Mouse (Mus musculus) neural tube, embryonic 15.5 days (tissue): ENCODE data around the gene Dcaf4. TPM values are rescaled to one million over a fixed set of nuclear protein-coding genes. Genes with fewer than 3 reads are reported as not detected.

Experiments used
- ATAC-seq: fragments of 200-750 bp; cut with Nextera tagmentation; 2 replicates; pipeline ENCODE4 v1.8.0; 2017; ENCODE audit warnings: mild to moderate bottlenecking, moderate TSS enrichment, moderate library complexity; ENCODE audit not compliant: low FRiP score
- H3K27ac ChIP-seq: fragments of 300-500 bp; sonication (generic); replicated peaks from 2 replicates; pipeline ENCODE4 v1.5.1; 2015; ENCODE audit warnings: mild to moderate bottlenecking, inconsistent platforms
- H3K27me3 ChIP-seq: fragments of 300-500 bp; sonication (generic); replicated peaks from 2 replicates; pipeline ENCODE4 v1.6.1; 2015; ENCODE audit warnings: inconsistent platforms
- H3K36me3 ChIP-seq: fragments of 300-500 bp; sonication (generic); 2 replicates; pipeline ENCODE4 v1.6.1; 2015; ENCODE audit warnings: inconsistent platforms
- H3K4me1 ChIP-seq: fragments of 300-500 bp; sonication (generic); 2 replicates; pipeline ENCODE4 v1.6.1; 2015; ENCODE audit warnings: inconsistent platforms
- H3K4me2 ChIP-seq: fragments of 300-500 bp; sonication (generic); 2 replicates; pipeline ENCODE4 v1.6.1; 2015; ENCODE audit warnings: inconsistent platforms, mild to moderate bottlenecking, moderate library complexity
- H3K4me3 ChIP-seq: fragments of 300-500 bp; sonication (generic); replicated peaks from 2 replicates; pipeline ENCODE4 v1.5.1; 2015; ENCODE audit warnings: mild to moderate bottlenecking, inconsistent platforms
- H3K9ac ChIP-seq: fragments of 300-500 bp; sonication (generic); replicated peaks from 2 replicates; pipeline ENCODE4 v1.6.1; 2015; ENCODE audit warnings: mild to moderate bottlenecking, inconsistent platforms
- H3K9me3 ChIP-seq: fragments of 300-500 bp; sonication (generic); replicated peaks from 2 replicates; pipeline ENCODE4 v1.6.1; 2016; ENCODE audit warnings: inconsistent platforms
- WGBS: fragments of 180-500 bp; shearing (Covaris S2); methylation state at CpG from one replicate; pipeline ENCODE4 v1.1.7; 2015; ENCODE audit warnings: mixed read lengths; 5-methylcytosine and 5-hydroxymethylcytosine counted together
- polyA plus RNA-seq: library from polyadenylated mRNA; unstranded; fragments of >200 nt; fragmentation: Nextera tagmentation; extraction: Ambion mirVana; gene quantifications from 2 replicates; pipeline ENCODE4 v1.2.1, GENCODE M21; 2015

Dcaf4 gene
- polyA plus RNA-seq, 1 experiment from 2014 or later: 46.1 TPM

DNA sequence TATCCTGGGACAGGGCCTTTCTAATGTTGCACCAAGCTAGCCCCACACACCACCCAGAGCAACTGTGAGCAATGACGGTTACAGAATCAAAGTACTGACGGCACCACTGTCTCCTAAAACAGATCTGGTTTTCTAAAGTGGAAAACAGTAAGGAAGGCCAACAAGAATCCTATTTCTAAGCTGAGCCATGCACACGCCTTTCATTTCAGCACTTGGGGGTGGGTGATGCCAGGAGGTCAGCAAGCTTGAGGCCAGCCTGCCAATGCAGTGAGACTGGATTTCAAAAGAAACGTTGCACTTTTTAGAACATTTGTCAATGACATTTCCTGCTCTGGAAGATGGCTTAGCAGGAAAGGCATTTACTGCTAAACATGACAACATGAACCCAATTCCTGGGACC lies 33.5 kb downstream of the Dcaf4 start:
- Histone ChIP-seq H3K36me3 (peaks cover 85% of the 10 kb centered on the region), H3K27me3 (no peaks in the 10 kb centered on the region), H3K4me1 (no peaks in the 10 kb centered on the region), H3K4me3 (no peak overlapping the region), H3K9ac (no peak overlapping the region), H3K4me2 (no peak overlapping the region), H3K9me3 (no peaks in the 10 kb centered on the region), H3K27ac (no peak overlapping the region)
- WGBS: 81% methylated on average over 4 of the region's 4 CpGs
- ATAC-seq: no peak

DNA sequence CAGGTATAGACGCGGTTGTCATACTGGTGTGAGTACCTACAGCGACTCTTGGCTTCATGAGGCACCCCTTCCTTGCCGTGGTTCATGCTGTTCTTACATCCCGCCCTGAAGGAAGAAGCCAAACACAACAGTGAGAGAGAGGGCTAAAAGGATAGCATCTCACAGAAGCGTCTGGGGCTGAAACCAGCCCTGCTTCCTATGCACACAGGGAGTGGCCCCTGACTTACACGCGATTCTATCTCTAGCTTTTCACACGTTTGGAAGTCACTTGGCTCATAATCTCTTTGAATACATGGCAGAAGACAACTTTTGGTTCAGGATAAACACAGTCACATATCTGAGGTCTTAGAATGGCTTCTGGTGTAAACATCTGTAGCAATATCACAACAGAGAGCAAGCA lies 35.3 kb downstream of the Dcaf4 start:
- Histone ChIP-seq H3K36me3 (peaks cover 87% of the 10 kb centered on the region), H3K4me1 (no peaks in the 10 kb centered on the region), H3K9ac (no peak overlapping the region), H3K27ac (no peak overlapping the region), H3K4me2 (no peak overlapping the region), H3K9me3 (no peaks in the 10 kb centered on the region), H3K4me3 (no peak overlapping the region), H3K27me3 (no peaks in the 10 kb centered on the region)
- WGBS: 71% methylated on average over 9 of the region's 9 CpGs
- no peak for ATAC-seq

DNA sequence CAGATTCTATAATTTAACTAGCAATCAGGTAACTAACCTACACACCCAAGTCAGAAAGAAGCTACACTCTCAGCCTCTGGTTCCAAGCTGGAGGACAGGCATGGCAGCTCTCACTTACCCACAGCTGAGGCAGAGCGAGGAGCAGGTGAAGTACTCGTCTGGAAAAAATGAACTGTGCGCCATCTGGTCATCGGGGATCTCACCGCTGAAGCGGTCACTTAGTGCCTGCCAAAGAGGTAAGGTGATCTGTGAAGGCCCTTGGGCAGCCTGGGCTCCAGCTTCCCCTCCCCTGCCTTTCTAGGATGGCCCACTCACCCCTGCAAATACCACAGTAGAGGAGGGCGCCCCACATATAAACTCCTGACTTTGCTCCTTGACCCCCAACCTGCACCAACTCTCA lies 38.2 kb downstream of the Dcaf4 start:
- 0 out of 2 replicates have a peak, but pooled peaks cover 4% of the 10 kb centered on the region for H3K4me1 ChIP-seq
- no peak overlapping the region for H3K4me2 ChIP-seq
- no peak overlapping the region for H3K4me3 ChIP-seq
- 91% methylated on average over 7 of the region's 7 CpGs for WGBS
- H3K27me3 ChIP-seq: no peaks in the 10 kb centered on the region
- H3K27ac ChIP-seq: no peak overlapping the region
- H3K9me3 ChIP-seq: no peaks in the 10 kb centered on the region
- peaks cover 82% of the 10 kb centered on the region for H3K36me3 ChIP-seq
- no peak overlapping the region for H3K9ac ChIP-seq
- no peak for ATAC-seq

DNA sequence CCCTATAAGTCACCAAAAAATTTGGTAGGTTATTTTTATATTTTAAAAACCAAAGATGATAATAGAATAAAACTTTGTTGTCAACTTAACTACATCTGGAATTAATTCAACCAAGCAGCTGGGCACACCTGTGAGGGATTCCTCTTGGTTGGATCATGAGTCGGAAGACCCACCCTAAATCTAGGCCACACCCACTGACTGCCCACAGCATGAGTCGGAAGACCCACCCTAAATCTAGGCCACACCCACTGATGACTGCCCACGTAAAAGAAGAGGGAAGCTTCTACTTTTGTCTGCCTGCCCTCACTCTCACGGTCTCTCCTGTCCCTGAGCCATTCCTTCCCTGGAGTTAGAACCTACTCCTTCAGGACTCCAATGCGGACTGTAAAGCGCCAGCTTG lies 39.9 kb downstream of the Dcaf4 start:
- H3K4me2 ChIP-seq: no peak overlapping the region
- peaks cover 80% of the 10 kb centered on the region for H3K36me3 ChIP-seq
- no peak for ATAC-seq
- no peak overlapping the region for H3K9ac ChIP-seq
- H3K9me3 ChIP-seq: no peaks in the 10 kb centered on the region
- 0 out of 2 replicates have a peak, but pooled peaks cover 4% of the 10 kb centered on the region for H3K4me1 ChIP-seq
- H3K27ac ChIP-seq: no peak overlapping the region
- H3K4me3 ChIP-seq: no peak overlapping the region
- WGBS: 72% methylated on average over 6 of the region's 6 CpGs
- no peaks in the 10 kb centered on the region for H3K27me3 ChIP-seq

DNA sequence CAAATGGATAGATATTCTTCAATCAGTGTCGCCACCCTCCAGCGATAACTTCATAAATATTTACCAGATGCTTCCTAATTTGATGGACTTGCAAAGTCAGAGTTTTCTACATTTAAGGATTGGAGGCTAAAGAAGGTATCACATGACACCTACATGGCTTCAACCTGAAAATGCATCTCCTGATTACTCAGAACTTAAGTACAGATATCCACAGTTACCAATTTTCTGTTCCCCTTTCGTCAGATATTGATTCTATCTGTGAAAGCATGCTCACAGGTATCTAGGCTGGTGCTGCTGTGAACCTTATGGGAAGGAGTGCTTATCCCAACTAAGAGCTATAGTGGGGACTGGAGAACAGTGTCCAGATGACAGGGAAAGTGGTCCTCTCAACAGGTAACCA lies 42.3 kb downstream of the Dcaf4 start:
- 92% methylated on average over 3 of the region's 3 CpGs for WGBS
- Histone ChIP-seq H3K36me3 (peaks cover 78% of the 10 kb centered on the region), H3K27me3 (no peaks in the 10 kb centered on the region), H3K4me1 (0 out of 2 replicates have a peak, but pooled peaks cover 4% of the 10 kb centered on the region), H3K9me3 (no peaks in the 10 kb centered on the region), H3K27ac (no peak overlapping the region), H3K9ac (no peak overlapping the region), H3K4me2 (no peak overlapping the region), H3K4me3 (no peak overlapping the region)
- no peak for ATAC-seq

DNA sequence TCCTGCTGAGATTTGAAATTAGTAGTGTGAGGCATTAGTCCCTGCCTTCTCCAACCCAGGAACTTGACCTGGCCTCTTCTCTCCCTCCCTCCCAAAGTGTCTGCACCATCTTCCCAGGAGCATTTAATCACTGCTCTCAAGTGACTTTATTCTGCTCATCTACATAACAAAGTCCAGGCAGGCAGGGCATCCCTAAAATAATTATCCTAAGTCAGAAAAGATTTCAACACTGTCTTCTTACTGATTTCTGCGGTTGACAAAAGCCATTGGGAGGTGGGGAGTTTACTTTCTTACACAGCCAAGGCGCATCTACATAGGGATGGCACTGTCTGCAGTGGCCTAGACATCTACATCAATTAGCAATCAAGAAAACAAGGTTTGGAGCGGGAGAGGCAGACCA lies 49.6 kb downstream of the Dcaf4 start:
- no peaks in the 10 kb centered on the region for H3K9me3 ChIP-seq
- 70% methylated on average over 3 of the region's 3 CpGs for WGBS
- H3K4me1 ChIP-seq: no peaks in the 10 kb centered on the region
- ATAC-seq: no peak
- H3K4me2 ChIP-seq: no peak overlapping the region
- H3K4me3 ChIP-seq: no peak overlapping the region
- H3K9ac ChIP-seq: no peak overlapping the region
- no peak overlapping the region for H3K27ac ChIP-seq
- H3K36me3 ChIP-seq: peaks cover 69% of the 10 kb centered on the region
- no peaks in the 10 kb centered on the region for H3K27me3 ChIP-seq

DNA sequence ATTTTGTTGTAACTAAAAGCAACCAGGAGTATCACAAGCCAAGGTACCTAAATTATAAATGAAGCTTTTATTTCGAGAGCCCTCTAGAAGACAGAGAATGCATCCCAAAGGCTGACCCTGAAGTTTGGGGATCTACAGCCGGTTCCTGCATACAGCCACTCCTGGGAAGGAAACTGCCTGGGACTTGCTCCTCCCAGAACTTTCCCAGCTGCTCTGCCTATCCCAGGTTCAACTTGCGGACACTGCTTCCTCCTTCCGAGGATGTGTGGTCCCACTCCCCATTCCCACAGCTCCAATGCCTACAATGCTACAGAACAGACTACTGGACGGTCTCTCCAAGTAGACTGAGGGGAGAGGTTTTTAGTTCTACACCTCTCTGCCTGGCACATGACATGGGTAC lies 52.5 kb downstream of the Dcaf4 start:
- no peak overlapping the region for H3K27ac ChIP-seq
- H3K9ac ChIP-seq: no peak overlapping the region
- H3K36me3 ChIP-seq: peaks cover 63% of the 10 kb centered on the region
- ATAC-seq: no peak
- no peak overlapping the region for H3K4me2 ChIP-seq
- no peaks in the 10 kb centered on the region for H3K27me3 ChIP-seq
- H3K9me3 ChIP-seq: no peaks in the 10 kb centered on the region
- H3K4me1 ChIP-seq: no peaks in the 10 kb centered on the region
- no peak overlapping the region for H3K4me3 ChIP-seq
- WGBS: 91% methylated on average over 5 of the region's 5 CpGs

DNA sequence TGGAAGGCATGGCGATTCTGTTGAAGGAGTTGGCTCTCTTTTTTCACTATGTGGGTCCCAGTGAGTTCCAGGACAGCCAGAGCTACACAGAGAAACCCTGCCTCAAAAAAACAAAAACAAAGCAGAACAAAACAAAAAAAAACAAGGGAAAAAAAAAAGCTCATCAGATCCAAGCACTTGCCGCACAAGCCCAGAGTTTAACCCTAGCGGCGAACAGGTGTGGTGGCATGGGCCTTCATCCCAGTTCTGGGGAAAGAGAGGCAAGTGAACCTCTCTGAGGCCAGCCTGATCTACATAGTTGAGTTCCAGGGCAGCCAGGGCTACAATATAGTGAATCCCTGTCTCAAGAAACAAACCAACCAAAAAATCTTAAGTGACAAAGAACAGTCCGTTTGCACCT lies 57.2 kb downstream of the Dcaf4 start:
- Histone ChIP-seq H3K4me1 (peaks cover 18% of the 10 kb centered on the region), H3K27ac (no peak overlapping the region), H3K27me3 (no peaks in the 10 kb centered on the region), H3K36me3 (peaks cover 38% of the 10 kb centered on the region), H3K4me3 (no peak overlapping the region), H3K9me3 (no peaks in the 10 kb centered on the region), H3K9ac (no peak overlapping the region), H3K4me2 (no peak overlapping the region)
- 94% methylated on average over 5 of the region's 5 CpGs for WGBS
- no peak for ATAC-seq

DNA sequence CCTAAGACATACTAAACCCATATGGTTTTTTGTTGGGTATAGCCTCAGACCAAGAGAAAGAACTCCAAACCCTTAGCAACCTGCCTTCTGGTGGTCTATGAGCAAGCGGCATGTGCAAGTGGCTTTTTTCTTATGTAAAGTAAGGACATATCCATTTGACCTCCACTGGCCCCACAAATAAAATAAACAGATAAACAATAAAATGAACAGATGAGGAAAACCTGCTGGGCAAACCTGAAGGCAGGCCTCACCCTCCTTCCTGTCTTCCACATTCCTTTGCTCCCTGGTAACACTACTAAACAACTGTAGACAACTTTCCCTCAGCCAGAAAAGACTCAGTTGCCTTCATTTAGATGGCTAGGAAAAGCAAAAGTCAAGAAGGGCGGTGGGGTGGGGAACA lies 58.1 kb downstream of the Dcaf4 start:
- no peaks in the 10 kb centered on the region for H3K27me3 ChIP-seq
- no peak overlapping the region for H3K9ac ChIP-seq
- no peak overlapping the region for H3K4me2 ChIP-seq
- no peak overlapping the region for H3K4me3 ChIP-seq
- peaks cover 33% of the 10 kb centered on the region for H3K36me3 ChIP-seq
- no peaks in the 10 kb centered on the region for H3K9me3 ChIP-seq
- 76% methylated on average over 2 of the region's 2 CpGs for WGBS
- peaks cover 18% of the 10 kb centered on the region for H3K4me1 ChIP-seq
- no peak overlapping the region; the same call in 1 of the 2 replicates for H3K27ac ChIP-seq
- no peak for ATAC-seq

DNA sequence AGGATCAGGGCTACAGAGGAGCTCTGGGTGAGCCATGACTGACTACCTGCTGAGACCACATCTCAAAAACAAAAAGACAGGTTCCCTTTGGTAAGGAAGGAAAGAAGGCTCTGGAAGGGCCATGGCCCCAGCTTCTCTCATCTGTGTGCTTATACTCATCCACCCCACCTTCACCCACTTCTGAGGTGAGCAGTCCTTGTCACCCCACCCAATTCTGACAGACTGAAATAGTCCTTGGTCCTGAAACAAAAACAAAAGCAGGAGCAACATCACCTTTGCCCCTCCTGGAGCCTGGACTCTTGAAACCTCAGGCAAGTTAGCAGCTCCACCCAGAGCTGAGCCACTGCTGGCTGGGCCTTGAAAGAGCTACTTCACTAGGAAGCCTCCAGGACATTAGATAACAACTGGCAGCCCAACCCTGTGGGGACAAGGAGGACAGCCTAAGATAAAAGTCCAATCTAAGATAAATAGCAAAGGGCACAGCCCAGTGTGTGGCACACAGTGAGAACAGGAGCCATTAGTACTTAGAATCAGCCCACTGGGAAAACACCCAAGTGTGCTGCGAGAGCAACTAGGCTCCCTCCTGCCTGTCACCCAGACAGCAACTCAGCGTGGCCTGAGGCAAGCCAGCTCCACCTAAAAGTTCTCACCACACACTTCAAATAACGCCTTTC lies 58.8 kb downstream of the Dcaf4 start:
- Histone ChIP-seq H3K9me3 (no peaks in the 10 kb centered on the region), H3K36me3 (peaks cover 32% of the 10 kb centered on the region), H3K27ac (no peak overlapping the region), H3K9ac (no peak overlapping the region), H3K4me2 (no peak overlapping the region), H3K4me3 (no peak overlapping the region), H3K27me3 (no peaks in the 10 kb centered on the region), H3K4me1 (peaks cover 18% of the 10 kb centered on the region)
- ATAC-seq: no peak
- WGBS: 49% methylated on average over 3 of the region's 3 CpGs

DNA sequence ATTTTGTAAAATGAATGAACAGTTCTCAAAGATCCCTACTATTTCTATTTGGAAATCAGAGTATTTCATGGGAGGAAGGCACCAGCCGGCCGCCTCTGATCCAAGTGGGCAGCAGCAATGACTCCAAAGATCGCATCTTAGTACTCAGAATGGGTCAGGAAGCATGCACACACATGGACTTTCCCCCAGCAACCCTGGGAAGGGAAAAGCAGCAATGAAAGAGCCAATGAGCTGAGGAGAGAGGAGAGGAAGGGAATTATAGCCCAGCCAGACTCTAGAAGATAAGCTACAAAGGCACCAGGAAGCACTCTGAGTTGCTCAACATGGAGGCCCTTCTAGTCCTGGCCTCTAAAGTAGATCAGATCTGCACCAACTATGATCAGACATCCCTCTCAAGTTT lies 60.0 kb downstream of the Dcaf4 start:
- H3K4me3 ChIP-seq: no peak overlapping the region
- H3K4me2 ChIP-seq: no peak overlapping the region
- H3K4me1 ChIP-seq: peaks cover 18% of the 10 kb centered on the region
- H3K9me3 ChIP-seq: no peaks in the 10 kb centered on the region
- H3K9ac ChIP-seq: no peak overlapping the region
- no peaks in the 10 kb centered on the region for H3K27me3 ChIP-seq
- ATAC-seq: no peak
- 97% methylated on average over 3 of the region's 3 CpGs for WGBS
- H3K36me3 ChIP-seq: peaks cover 24% of the 10 kb centered on the region
- H3K27ac ChIP-seq: no peak overlapping the region

DNA sequence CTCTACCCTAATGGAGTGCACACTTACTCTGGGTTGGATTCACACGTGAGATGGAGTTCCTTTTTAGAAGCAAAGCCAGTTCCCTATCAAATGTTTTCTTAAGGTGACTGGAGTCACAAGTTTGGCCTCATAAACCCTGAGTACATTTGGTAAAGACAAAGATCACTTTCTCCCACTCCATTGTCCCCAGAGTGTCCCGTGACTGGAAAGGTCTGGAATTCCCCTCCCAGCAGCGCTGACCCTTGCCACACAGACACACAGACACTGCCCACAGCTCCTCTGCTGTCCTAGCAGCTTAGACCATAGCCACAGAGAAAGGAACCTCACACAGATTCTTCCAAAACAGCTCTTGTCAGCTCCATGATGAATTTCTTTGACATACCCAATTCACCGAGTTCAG lies 61.8 kb downstream of the Dcaf4 start:
- no peaks in the 10 kb centered on the region for H3K27me3 ChIP-seq
- peaks cover 13% of the 10 kb centered on the region for H3K36me3 ChIP-seq
- 55% methylated on average over 4 of the region's 4 CpGs for WGBS
- no peak overlapping the region for H3K4me2 ChIP-seq
- H3K4me3 ChIP-seq: no peak overlapping the region
- peaks cover 18% of the 10 kb centered on the region for H3K4me1 ChIP-seq
- ATAC-seq: no peak
- no peaks in the 10 kb centered on the region for H3K9me3 ChIP-seq
- H3K9ac ChIP-seq: no peak overlapping the region
- H3K27ac ChIP-seq: no peak overlapping the region
